Mouse (Mus musculus) liver, embryonic 14.5 days (tissue): ENCODE results near the gene Amz1.

ENCODE experiments used
- CTCF ChIP-seq: IDR thresholded peaks from 2 replicates; pipeline ENCODE4 v1.5.1; 2016; ENCODE audit warnings: antibody characterized with exemption, low read depth, control low read depth
- EP300 ChIP-seq: IDR thresholded peaks from 2 replicates; pipeline ENCODE4 v1.6.1; 2016; ENCODE audit warnings: antibody characterized with exemption, low read depth

DNA sequence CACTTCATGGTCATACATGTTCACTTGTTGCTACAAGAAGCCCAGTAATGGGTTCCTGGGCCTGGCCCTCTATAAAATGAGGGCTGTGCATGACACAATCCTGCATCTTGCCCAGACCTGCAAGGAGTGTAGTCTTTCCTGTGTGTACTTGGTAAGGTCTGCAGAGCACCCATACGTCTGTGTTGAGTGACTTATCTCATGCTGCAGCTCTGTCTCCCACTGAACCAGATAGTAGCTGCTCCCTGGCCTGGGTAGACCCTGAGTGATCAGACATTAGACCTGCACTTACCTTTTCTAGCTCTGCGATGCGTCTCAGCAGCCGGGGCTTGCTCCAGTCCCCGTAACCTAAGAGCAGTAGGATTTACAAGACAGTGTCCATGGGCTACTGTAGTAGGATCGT, 41.8 kb upstream of the Amz1 start:
- no peak for TF ChIP-seq CTCF
- no peak for TF ChIP-seq EP300
